Mouse (Mus musculus) G1E (cell line): ENCODE data around the gene Coa3. TPM values are rescaled to one million over a fixed set of nuclear protein-coding genes. Genes with fewer than 3 reads are reported as not detected.
A peak's percentile ranks its signal among the peaks of the same experiment; 100 is the strongest.

Experiments used
- ATAC-seq: 2 replicates; pipeline ENCODE4 v1.8.0; 2016; ENCODE audit warnings: mild to moderate bottlenecking; ENCODE audit not compliant: insufficient number of reproducible peaks, poor library complexity, low FRiP score, severe bottlenecking; ENCODE audit errors: extremely low read depth
- DNase-seq: peaks from one replicate; pipeline ENCODE4 v3.0.0; 2012; ENCODE audit warnings: low spot score
- H3K27me3 ChIP-seq: 2 replicates; pipeline ENCODE4 v1.6.1; 2012; ENCODE audit warnings: mild to moderate bottlenecking, low read length, inconsistent platforms; ENCODE audit not compliant: insufficient read depth
- H3K36me3 ChIP-seq: replicated peaks from 2 replicates; pipeline ENCODE3; 2012; ENCODE audit warnings: mild to moderate bottlenecking, inconsistent platforms
- H3K4me1 ChIP-seq: 2 replicates; pipeline ENCODE4 v1.6.1; 2012; ENCODE audit warnings: low read depth, low read length, inconsistent platforms, mixed read lengths; ENCODE audit not compliant: insufficient read depth
- H3K4me3 ChIP-seq: 2 replicates; pipeline ENCODE4 v1.5.1; 2012; ENCODE audit warnings: low read depth, mild to moderate bottlenecking, inconsistent platforms, low read length, moderate library complexity, mixed read lengths
- H3K9me3 ChIP-seq: replicated peaks from 2 replicates; pipeline ENCODE4 v1.6.1; 2012; ENCODE audit warnings: inconsistent platforms
- CTCF ChIP-seq: IDR thresholded peaks from 2 replicates; pipeline ENCODE4 v1.5.1; 2012; ENCODE audit warnings: low read depth, low read length, inconsistent platforms, mixed read lengths
- GATA1 ChIP-seq: IDR thresholded peaks from 2 replicates; pipeline ENCODE4 v1.6.1; 2012; ENCODE audit warnings: borderline replicate concordance, low read length, inconsistent platforms, mixed read lengths
- GATA2 ChIP-seq: IDR thresholded peaks from 2 replicates; pipeline ENCODE4 v1.6.1; 2012; ENCODE audit warnings: low read depth, low read length, inconsistent platforms, borderline replicate concordance
- POLR2AphosphoS5 ChIP-seq: IDR thresholded peaks from 2 replicates; pipeline ENCODE4 v1.6.1; 2012; ENCODE audit warnings: low read depth, low read length, inconsistent platforms; ENCODE audit not compliant: insufficient replicate concordance
- TAL1 ChIP-seq: conservative IDR thresholded peaks from 2 replicates; pipeline ENCODE4 v1.6.1; 2012; ENCODE audit warnings: low read depth, low read length, inconsistent platforms, mixed read lengths
- polyA plus RNA-seq: library from polyadenylated mRNA; stranded (reverse); fragments of >175 nt; gene quantifications from 2 replicates; pipeline ENCODE4 v1.2.3, GENCODE M21; 2012
- total RNA-seq, 2 experiments: library from RNA; stranded (forward) in 1 of 2; stranded (reverse) in 1 of 2; fragments of 200-1000 nt in 1 of 2; fragments of >200 nt in 1 of 2; fragmentation: Nextera tagmentation in 1 of 2; gene quantifications; 2 replicates each; pipeline ENCODE4 v1.2.3; 2014 to 2017

Gene Coa3
- total and polyA plus RNA-seq, 3 experiments: 39.8 to 58.1 (median 52.6) TPM

DNA sequence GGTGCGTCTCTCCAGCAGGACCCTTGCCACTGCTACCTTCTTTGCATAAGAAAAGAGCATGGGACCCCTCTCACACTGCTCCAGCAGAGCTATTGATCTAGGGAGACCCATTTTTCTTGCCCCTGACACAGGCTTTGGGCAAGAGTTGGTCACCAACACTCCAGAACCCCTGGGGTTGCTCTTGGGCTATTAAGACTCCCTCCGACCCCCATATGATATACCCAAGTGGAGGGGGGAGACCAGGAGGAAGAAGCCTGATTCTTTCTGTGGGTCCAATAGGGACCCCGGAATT is 15.0 kb downstream of the Coa3 start:
- no peaks in the 10 kb centered on the region for H3K27me3 ChIP-seq
- ATAC-seq (no peak), DNase-seq (no peak)
- TF ChIP-seq CTCF (no peak), GATA2 (no peak), POLR2AphosphoS5 (no peak), GATA1 (no peak), TAL1 (no peak)
- H3K4me1 ChIP-seq: peaks cover 60% of the 10 kb centered on the region
- H3K4me3 ChIP-seq: no peak overlapping the region
- H3K36me3 ChIP-seq: peaks cover 63% of the 10 kb centered on the region
- no peaks in the 10 kb centered on the region for H3K9me3 ChIP-seq

DNA sequence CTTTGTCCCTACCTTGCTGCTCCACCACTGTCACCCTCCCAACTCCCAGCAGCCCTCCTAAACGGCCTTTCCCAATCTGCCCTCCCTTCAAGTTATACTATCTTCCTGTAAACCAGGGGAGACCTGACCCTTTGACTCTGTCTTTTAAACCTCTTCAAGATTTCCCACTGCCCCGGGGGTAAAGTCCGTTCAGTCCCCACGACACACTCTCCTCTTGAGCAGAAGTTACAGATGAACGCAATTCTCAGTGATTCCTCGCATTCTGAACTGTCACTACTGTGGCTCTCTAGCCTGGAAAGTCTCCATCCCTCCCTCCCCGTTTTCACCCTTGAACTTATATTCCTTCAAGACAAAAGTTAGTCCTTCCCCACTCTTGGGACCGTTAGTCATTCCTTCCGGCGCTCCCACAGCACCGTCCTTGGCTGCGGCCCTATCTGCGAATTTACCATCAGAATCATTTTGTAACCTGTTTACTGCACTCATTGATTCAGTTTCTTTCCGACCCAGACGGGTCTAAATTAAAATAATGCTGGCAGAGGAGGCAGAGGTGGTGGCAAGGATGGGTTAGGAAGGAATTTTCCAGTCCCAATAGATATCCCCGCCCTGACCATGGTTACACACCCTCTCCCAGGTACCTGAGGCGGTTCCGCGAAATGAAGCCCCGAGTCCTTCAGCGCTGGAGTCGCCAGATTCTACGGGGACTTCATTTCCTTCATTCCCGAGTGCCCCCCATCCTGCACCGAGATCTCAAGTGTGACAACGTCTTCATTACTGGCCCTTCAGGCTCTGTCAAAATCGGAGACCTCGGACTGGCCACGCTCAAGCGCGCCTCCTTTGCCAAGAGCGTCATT is 15.6 kb downstream of the Coa3 start:
- TF ChIP-seq TAL1 (no peak), GATA2 (no peak), GATA1 (no peak), CTCF (no peak), POLR2AphosphoS5 (no peak)
- ATAC-seq (no peak), DNase-seq (no peak)
- no peak overlapping the region for H3K4me3 ChIP-seq
- no peaks in the 10 kb centered on the region for H3K9me3 ChIP-seq
- peaks cover 63% of the 10 kb centered on the region for H3K36me3 ChIP-seq
- H3K27me3 ChIP-seq: no peaks in the 10 kb centered on the region
- H3K4me1 ChIP-seq: peaks cover 61% of the 10 kb centered on the region

DNA sequence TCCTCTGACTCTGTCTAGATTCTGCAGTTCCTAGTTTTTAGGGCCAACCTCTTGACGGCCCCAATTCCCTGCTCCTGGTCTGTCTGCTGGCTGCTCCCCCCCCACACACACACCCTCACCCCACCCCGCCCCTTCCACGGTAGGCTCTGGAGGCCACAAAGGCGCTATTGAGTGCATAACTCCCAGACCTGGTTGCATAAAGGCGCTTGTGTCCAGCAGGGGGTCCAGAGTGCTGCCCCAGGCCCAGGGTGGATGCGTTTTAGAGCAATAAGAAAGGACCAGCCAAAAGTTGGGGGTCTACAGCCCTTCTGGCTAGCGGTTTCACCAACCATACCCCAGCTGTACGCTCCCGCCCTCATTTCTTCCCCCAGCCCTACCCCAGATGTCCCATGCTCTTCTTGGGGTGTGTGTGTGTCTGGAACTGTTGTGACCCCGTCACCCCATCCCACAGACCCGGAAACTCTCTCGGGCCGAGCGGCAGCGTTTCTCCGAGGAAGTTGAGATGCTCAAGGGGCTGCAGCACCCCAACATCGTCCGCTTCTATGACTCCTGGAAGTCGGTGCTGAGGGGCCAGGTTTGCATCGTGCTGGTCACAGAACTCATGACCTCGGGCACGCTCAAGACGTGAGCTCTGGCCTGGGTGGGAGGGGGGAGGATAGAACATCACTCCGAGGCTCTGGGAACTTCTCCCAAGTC is 16.5 kb downstream of the Coa3 start:
- Histone ChIP-seq H3K9me3 (no peaks in the 10 kb centered on the region), H3K4me3 (peak overlapping the region; percentile 79), H3K27me3 (no peaks in the 10 kb centered on the region), H3K4me1 (peaks cover 66% of the 10 kb centered on the region), H3K36me3 (peaks cover 66% of the 10 kb centered on the region)
- DNase-seq (no peak), ATAC-seq (no peak)
- TF ChIP-seq TAL1: no peak
- no peak for TF ChIP-seq CTCF
- TF ChIP-seq GATA2: no peak
- TF ChIP-seq POLR2AphosphoS5: no peak
- no peak for TF ChIP-seq GATA1

DNA sequence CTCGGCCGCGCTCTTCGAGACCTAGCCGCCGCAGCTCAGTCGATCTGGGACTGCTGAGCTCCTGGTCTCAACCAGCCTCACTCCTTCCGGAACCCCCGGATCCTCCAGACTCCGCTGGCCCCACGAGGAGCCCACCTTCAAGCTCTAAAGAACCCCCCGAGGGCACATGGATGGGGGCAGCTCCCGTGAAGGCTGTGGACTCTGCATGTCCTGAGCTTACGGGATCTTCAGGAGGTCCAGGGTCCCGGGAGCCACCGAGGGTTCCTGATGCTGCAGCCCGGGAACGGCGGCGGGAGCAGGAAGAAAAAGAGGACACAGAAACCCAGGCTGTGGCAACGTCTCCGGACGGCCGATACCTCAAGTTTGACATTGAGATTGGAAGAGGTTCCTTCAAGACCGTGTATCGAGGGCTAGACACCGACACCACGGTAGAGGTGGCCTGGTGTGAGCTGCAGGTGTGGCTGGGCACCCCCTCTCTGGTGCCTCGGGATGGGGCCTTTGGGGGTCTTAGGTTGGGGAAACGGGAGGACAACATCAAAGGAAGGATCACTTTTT is 18.0 kb downstream of the Coa3 start:
- Histone ChIP-seq H3K4me3 (peak overlapping the region; percentile 79), H3K27me3 (no peaks in the 10 kb centered on the region), H3K4me1 (peaks cover 75% of the 10 kb centered on the region), H3K9me3 (no peaks in the 10 kb centered on the region), H3K36me3 (peaks cover 69% of the 10 kb centered on the region)
- ATAC-seq: no peak
- no peak for TF ChIP-seq TAL1
- TF ChIP-seq GATA1: no peak
- no peak for TF ChIP-seq CTCF
- TF ChIP-seq POLR2AphosphoS5: no peak
- TF ChIP-seq GATA2: no peak
- DNase-seq: no peak

DNA sequence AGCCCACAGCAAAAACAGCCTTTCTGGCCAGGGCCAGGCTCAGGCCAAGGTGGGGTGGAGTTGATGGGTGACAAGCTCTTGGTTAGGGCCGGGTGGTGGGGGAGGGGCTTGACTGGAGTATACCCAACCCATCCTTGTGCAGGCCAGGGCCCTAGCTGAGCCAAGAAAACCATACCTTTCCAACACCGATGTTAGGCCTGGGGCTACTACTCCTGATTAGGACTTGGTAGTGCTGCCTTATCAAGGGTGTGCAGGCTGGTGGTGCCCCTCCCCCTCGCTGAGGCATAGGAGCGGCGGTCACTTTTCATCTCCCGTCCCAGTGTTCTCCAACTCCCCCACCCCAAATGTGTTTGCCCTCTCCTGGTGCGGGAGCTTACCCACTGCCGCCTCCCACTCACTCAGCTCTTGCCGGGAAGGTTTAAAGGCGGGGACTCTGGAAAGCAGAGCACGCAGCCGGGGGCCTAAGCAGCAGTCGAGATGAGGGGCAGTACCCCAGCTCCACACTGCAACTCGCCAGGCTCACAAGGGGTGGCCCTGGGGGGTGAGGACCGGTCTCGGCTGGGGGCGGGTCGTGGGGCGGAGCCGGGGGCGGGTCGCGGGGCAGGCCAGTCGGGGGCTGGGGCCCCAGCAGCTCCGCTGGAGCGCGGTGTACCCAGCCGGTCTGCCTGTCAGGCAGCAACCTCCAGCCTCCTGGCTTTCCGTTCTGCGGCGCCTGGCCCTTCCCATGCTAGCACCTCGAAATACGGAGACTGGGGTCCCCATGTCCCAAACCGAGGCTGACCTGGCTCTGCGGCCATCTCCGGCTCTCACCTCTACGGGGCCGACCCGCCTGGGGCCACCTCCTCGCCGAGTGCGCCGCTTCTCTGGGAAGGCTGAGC is 18.7 kb downstream of the Coa3 start, which contains the start of gene Wnk4:
Gene Wnk4 (plus strand): TSS at position 620 of the 878 bp plus-strand sequence.
- peaks cover 78% of the 10 kb centered on the region for H3K4me1 ChIP-seq
- H3K9me3 ChIP-seq: no peaks in the 10 kb centered on the region
- TF ChIP-seq POLR2AphosphoS5: no peak
- TF ChIP-seq TAL1: peak; percentile 90
- TF ChIP-seq GATA2: no peak
- TF ChIP-seq CTCF: no peak
- no peak for TF ChIP-seq GATA1
- no peaks in the 10 kb centered on the region for H3K27me3 ChIP-seq
- peak; percentile 94 for DNase-seq
- peak within 1 kb of the TSS; percentile 79 for H3K4me3 ChIP-seq
- peak; percentile 85 for ATAC-seq
- peaks cover 67% of the 10 kb centered on the region for H3K36me3 ChIP-seq
